Mouse (Mus musculus): Measurements from ENCODE around the gene Gm37240. TPM values are rescaled to one million over a fixed set of nuclear protein-coding genes. Genes with fewer than 3 reads are reported as not detected.

The Gm37240 gene
- polyA plus RNA-seq, 1 experiment from 2014 or later = 2.8 TPM

- Histone ChIP-seq H3K4me1 (peaks cover under 1% of the 10 kb centered on the region; the same call in 1 of the 2 replicates), H3K36me3 (replicated peaks) (no peaks in the 10 kb centered on the region), H3K9me3 (no peaks in the 10 kb centered on the region), H3K4me3 (no peak overlapping the region), H3K27me3 (replicated peaks; ENCODE audit: low read depth, poor library complexity, severe bottlenecking) (no peaks in the 10 kb centered on the region), H3K27ac (replicated peaks) (no peak overlapping the region)
- WGBS = 86% methylated on average over 10 of the region's 10 CpGs
- no peak for DNase-seq (ENCODE audit: low spot score)
These were observed 225.1 kb downstream of the Gm37240 start for GRCm38 (mm10) chr3:85661926-85662813.

- peaks cover 6% of the 10 kb centered on the region; the same call in 1 of the 2 replicates for H3K36me3 ChIP-seq (replicated peaks)
- no peak overlapping the region for H3K4me3 ChIP-seq
- no peak overlapping the region for H3K27ac ChIP-seq (replicated peaks)
- no peak for DNase-seq (ENCODE audit: low spot score)
- 91% methylated on average over 7 of the region's 7 CpGs for WGBS
- H3K27me3 ChIP-seq (replicated peaks; ENCODE audit: low read depth, poor library complexity, severe bottlenecking) = no peaks in the 10 kb centered on the region
- H3K9me3 ChIP-seq = no peaks in the 10 kb centered on the region
- H3K4me1 ChIP-seq = peaks cover 7% of the 10 kb centered on the region
These were observed 227.6 kb downstream of the Gm37240 start for GRCm38 (mm10) chr3:85659681-85660080.

- 95% methylated on average over 3 of the region's 3 CpGs for WGBS
These were observed 231.8 kb downstream of the Gm37240 start for GRCm38 (mm10) chr3:85655538-85655937.

DNA sequence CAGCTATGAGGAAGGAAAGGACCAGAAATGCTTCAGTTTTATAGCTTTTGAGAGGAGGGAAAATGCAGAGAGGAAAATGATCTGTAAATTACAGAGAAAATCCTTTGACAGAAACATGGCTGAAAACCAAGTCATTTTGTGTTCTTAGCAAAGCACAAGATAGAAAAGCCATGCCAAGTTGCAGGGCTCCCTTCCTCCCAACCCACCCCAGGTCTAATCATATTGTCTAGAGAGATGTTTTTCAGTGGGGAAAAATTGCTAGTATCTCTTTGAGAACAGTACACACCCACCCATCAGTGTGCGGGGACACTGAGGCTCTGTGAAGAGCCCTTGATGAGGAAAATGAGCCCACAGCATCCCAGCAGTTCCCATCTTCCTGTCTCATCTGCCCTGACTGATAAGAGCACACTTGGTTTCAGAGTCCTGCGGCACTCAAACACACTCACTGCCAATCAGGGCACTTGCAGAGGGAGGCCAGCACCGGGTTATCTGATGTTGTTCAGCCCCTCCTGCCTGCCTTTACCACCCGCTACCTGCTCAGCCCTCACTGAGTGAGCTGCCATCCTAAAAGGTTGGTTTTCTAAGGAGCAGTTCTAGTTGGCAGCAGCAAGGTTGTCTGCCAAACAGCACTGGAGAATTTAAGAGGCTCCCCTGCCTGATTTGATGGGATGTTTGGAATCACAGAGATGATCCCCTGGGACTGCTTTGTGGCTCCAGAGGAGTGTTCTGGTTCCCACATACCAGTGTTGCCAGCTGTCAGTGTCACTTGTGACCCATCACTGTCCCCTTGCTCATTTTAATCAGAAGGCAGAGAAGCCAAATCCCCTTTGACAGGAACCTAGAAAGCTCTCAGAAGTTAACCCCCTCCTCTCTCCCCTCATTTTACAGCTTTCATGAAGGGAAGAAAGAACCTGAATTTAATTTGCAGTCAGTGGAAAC, 234.3 kb downstream of the Gm37240 start:
- Histone ChIP-seq H3K36me3 (replicated peaks) (peaks cover 18% of the 10 kb centered on the region), H3K9me3 (no peaks in the 10 kb centered on the region), H3K4me1 (peaks cover 12% of the 10 kb centered on the region), H3K4me3 (no peak overlapping the region), H3K27me3 (replicated peaks; ENCODE audit: low read depth, poor library complexity, severe bottlenecking) (no peaks in the 10 kb centered on the region), H3K27ac (replicated peaks) (no peak overlapping the region)
- no peak for DNase-seq (ENCODE audit: low spot score)
- WGBS = 75% methylated on average over 4 of the region's 4 CpGs

More at GRCm38 (mm10) chr3:85655538-85655937, 231.8 kb downstream of the Gm37240 start:
- Histone ChIP-seq H3K9me3 (no peaks in the 10 kb centered on the region), H3K4me3 (no peak overlapping the region), H3K27me3 (replicated peaks; ENCODE audit: low read depth, poor library complexity, severe bottlenecking) (no peaks in the 10 kb centered on the region), H3K27ac (replicated peaks) (no peak overlapping the region), H3K36me3 (replicated peaks) (peaks cover 15% of the 10 kb centered on the region), H3K4me1 (peaks cover 12% of the 10 kb centered on the region)
- no peak for DNase-seq (ENCODE audit: low spot score)

DNA sequence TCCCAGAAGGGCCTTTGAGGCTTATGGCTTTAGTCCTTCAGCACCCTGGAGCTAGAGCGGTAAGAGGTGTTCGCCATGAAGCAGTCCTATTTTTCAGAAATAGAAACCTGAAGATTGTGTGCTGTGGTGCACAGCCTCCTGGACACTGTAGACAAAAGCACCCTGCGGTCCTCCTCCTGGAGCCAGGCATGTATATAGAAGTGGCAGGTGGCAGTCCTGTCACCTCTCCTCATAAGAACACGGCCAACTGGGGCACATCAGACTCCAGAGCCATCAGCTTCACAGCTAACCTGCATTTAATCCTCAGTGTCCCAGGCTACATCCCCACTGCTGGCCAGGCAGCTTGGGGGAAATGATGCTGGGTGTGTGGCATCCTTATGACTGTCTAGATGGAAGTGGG, 238.1 kb downstream of the Gm37240 start:
- DNase-seq (ENCODE audit: low spot score) = no peak
- no peaks in the 10 kb centered on the region for H3K9me3 ChIP-seq
- H3K4me3 ChIP-seq = no peak overlapping the region
- H3K4me1 ChIP-seq = peaks cover 5% of the 10 kb centered on the region; the same call in 1 of the 2 replicates
- 92% methylated on average over 4 of the region's 4 CpGs for WGBS
- H3K27me3 ChIP-seq (replicated peaks; ENCODE audit: low read depth, poor library complexity, severe bottlenecking) = no peaks in the 10 kb centered on the region
- H3K36me3 ChIP-seq (replicated peaks) = peaks cover 11% of the 10 kb centered on the region
- no peak overlapping the region for H3K27ac ChIP-seq (replicated peaks)

DNA sequence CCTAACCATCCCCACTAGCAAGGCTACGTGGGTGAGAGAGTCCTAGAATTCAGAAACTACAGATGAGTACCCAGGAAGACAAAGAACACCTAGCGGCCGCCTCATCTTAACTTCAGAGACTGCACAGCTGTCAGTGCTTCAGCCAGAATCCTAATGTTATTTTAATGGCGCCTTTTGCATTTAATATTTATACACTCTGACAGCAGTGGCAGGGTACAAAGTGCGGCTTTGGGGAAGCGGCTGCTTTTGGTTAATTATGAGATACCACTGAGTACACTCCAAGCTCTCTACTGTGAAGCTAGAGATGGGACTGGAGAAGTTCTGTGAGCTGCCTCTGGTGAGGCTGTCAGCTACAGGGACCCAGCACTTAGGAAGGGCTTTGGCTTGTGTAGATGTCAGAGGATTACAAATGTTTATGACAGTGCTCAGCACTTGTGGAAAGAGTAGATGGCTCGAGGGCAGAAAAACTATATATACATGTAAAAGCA, 241.8 kb downstream of the Gm37240 start:
- WGBS = 89% methylated on average over 7 of the region's 7 CpGs
- H3K9me3 ChIP-seq = no peaks in the 10 kb centered on the region
- no peaks in the 10 kb centered on the region for H3K27me3 ChIP-seq (replicated peaks; ENCODE audit: low read depth, poor library complexity, severe bottlenecking)
- H3K36me3 ChIP-seq (replicated peaks) = peaks cover 5% of the 10 kb centered on the region; the same call in 1 of the 2 replicates
- no peak overlapping the region for H3K27ac ChIP-seq (replicated peaks)
- no peaks in the 10 kb centered on the region for H3K4me1 ChIP-seq
- DNase-seq (ENCODE audit: low spot score) = no peak
- H3K4me3 ChIP-seq = no peak overlapping the region

GRCm38 (mm10) chr3:85644814-85645213, 242.5 kb downstream of the Gm37240 start:
- no peak overlapping the region for H3K4me3 ChIP-seq
- no peaks in the 10 kb centered on the region for H3K27me3 ChIP-seq (replicated peaks; ENCODE audit: low read depth, poor library complexity, severe bottlenecking)
- no peak for DNase-seq (ENCODE audit: low spot score)
- 92% methylated on average over 3 of the region's 3 CpGs for WGBS
- H3K27ac ChIP-seq (replicated peaks) = no peak overlapping the region
- H3K4me1 ChIP-seq = no peaks in the 10 kb centered on the region
- peaks cover 5% of the 10 kb centered on the region; the same call in 1 of the 2 replicates for H3K36me3 ChIP-seq (replicated peaks)
- no peaks in the 10 kb centered on the region for H3K9me3 ChIP-seq

- Histone ChIP-seq H3K4me1 (no peaks in the 10 kb centered on the region), H3K4me3 (no peak overlapping the region), H3K36me3 (replicated peaks) (no peaks in the 10 kb centered on the region), H3K27me3 (replicated peaks; ENCODE audit: low read depth, poor library complexity, severe bottlenecking) (no peaks in the 10 kb centered on the region), H3K9me3 (no peaks in the 10 kb centered on the region), H3K27ac (replicated peaks) (no peak overlapping the region)
- DNase-seq (ENCODE audit: low spot score) = no peak
- 87% methylated on average over 3 of the region's 3 CpGs for WGBS
These were observed 245.6 kb downstream of the Gm37240 start for GRCm38 (mm10) chr3:85641751-85642150.

DNA sequence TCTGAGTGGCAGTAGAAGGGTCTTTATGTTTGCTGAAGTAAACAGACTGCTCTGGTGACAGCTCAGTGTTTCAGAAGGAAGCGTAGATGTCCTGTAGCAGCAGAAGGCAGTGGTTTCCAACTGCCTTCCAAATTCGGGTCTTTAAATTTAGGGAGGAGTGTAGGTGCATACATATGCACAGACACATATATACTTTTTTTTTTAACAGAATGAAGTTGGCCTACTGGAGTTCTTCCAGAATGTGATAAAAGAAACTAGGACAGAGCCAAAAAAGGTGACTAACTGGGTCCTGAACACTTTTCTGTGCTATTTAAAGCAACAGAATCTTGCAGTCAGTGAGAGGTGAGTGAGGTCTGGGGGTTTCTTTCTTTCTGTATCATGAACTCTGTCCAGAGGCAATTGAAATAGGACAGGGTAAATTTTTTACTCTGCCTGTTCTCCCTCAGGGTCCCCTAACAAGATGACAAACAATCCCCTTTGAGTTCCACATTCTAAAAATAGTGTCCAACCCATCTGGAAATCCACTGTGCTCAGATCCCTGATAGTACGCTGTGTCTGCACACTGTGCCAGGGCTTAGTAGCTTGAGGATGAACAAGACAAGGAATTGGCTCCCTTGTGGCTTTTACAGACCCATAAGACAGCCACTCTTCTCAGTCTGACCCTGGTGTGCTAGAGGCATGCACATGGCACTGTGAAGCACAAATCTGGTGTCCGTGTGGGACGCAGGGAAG, 250.4 kb downstream of the Gm37240 start:
- Histone ChIP-seq H3K36me3 (replicated peaks) (no peaks in the 10 kb centered on the region), H3K9me3 (no peaks in the 10 kb centered on the region), H3K4me3 (no peak overlapping the region), H3K27me3 (replicated peaks; ENCODE audit: low read depth, poor library complexity, severe bottlenecking) (no peaks in the 10 kb centered on the region), H3K27ac (replicated peaks) (no peak overlapping the region), H3K4me1 (no peaks in the 10 kb centered on the region)
- 90% methylated on average over 5 of the region's 5 CpGs for WGBS
- no peak for DNase-seq (ENCODE audit: low spot score)

- Histone ChIP-seq H3K27me3 (replicated peaks; ENCODE audit: low read depth, poor library complexity, severe bottlenecking) (no peaks in the 10 kb centered on the region), H3K9me3 (no peaks in the 10 kb centered on the region), H3K27ac (replicated peaks) (no peak overlapping the region), H3K36me3 (replicated peaks) (no peaks in the 10 kb centered on the region), H3K4me3 (no peak overlapping the region), H3K4me1 (no peaks in the 10 kb centered on the region)
- no peak for DNase-seq (ENCODE audit: low spot score)
- WGBS = 87% methylated on average over 2 of the region's 2 CpGs
These were observed 251.7 kb downstream of the Gm37240 start for GRCm38 (mm10) chr3:85635591-85635990.

DNA sequence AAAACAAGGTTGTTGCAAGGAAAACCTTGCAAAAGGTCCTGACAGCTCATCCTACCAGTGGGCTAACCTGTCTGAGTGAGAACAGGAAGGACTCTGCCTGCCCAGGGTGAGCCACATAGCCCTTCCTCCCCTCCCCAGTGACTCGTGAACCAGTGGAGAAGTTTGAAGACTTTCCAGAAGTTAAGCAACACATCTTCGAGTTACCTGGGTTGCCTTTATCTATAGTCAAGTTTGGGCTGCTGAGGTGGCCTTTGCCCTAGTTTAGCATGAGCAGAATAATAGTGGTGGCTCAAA, 252.2 kb downstream of the Gm37240 start:
- H3K36me3 ChIP-seq (replicated peaks) = no peaks in the 10 kb centered on the region
- 76% methylated on average over 2 of the region's 2 CpGs for WGBS

More for the DNA sequence above, 252.2 kb downstream of the Gm37240 start:
- Histone ChIP-seq H3K27me3 (replicated peaks; ENCODE audit: low read depth, poor library complexity, severe bottlenecking) (no peaks in the 10 kb centered on the region), H3K27ac (replicated peaks) (no peak overlapping the region), H3K4me1 (no peaks in the 10 kb centered on the region), H3K9me3 (no peaks in the 10 kb centered on the region), H3K4me3 (no peak overlapping the region)
- DNase-seq (ENCODE audit: low spot score) = no peak
